Mouse (Mus musculus): Measurements from ENCODE around the gene Usp37.
"Not testable (repeated sequence)": the region's sequence is repeated elsewhere in the genome, so short reads cannot be mapped to it uniquely, and the experiment has no call there.

Gene Usp37

GRCm38 (mm10) chr1:74396456-74397222, 147.4 kb downstream of the Usp37 start:
- not testable (repeated sequence) for DNase-seq

GRCm38 (mm10) chr1:74395290-74395689, 148.8 kb downstream of the Usp37 start:
- DNase-seq, result no peak

- no peak for DNase-seq
Observed at GRCm38 (mm10) chr1:74394858-74395257, 149.2 kb downstream of the Usp37 start.

GRCm38 (mm10) chr1:74394311-74394710, 149.8 kb downstream of the Usp37 start:
- no peak for DNase-seq

GRCm38 (mm10) chr1:74393697-74394096, 150.4 kb downstream of the Usp37 start:
- DNase-seq, result no peak

- DNase-seq, result peak; percentile 27
Observed at GRCm38 (mm10) chr1:74393010-74393409, 151.1 kb downstream of the Usp37 start.

GRCm38 (mm10) chr1:74392446-74392994, 151.6 kb downstream of the Usp37 start:
- DNase-seq, result no peak

GRCm38 (mm10) chr1:74391844-74392441, 152.1 kb downstream of the Usp37 start:
- DNase-seq, result peak; percentile 88

GRCm38 (mm10) chr1:74390924-74391748, 152.9 kb downstream of the Usp37 start, which contains the start of gene Ctdsp1:
TSS of gene Ctdsp1 (plus strand) at chr1:74391509.
- peak; percentile 94 for DNase-seq

- DNase-seq, result peak; percentile 87
Observed at GRCm38 (mm10) chr1:74390287-74390906, 153.7 kb downstream of the Usp37 start.

- peak; percentile 70 for DNase-seq
Observed at GRCm38 (mm10) chr1:74389831-74390286, 154.2 kb downstream of the Usp37 start.

GRCm38 (mm10) chr1:74388398-74388920, 155.6 kb downstream of the Usp37 start:
- DNase-seq, result no peak

GRCm38 (mm10) chr1:74387386-74387988, 156.6 kb downstream of the Usp37 start:
- DNase-seq, result no peak

- peak; percentile 95 for DNase-seq
Observed at GRCm38 (mm10) chr1:74386714-74387385, 157.2 kb downstream of the Usp37 start.

GRCm38 (mm10) chr1:74386363-74386713, 157.7 kb downstream of the Usp37 start:
- no peak for DNase-seq

- DNase-seq, result no peak
Observed at GRCm38 (mm10) chr1:74385531-74385930, 158.6 kb downstream of the Usp37 start.
